Mouse (Mus musculus): ENCODE data around the gene AF067063. TPM values are rescaled to one million over a fixed set of nuclear protein-coding genes. Genes with fewer than 3 reads are reported as not detected.

AF067063 gene
- polyA plus RNA-seq, 1 experiment from 2014 or later, result not detected

- ATAC-seq, result no peak
- Histone ChIP-seq H3K4me1 (ENCODE audit: control insufficient read depth, insufficient read depth, low read length) (no peaks in the 10 kb centered on the region), H3K36me3 (ENCODE audit: control insufficient read depth, insufficient read depth, low read length) (no peaks in the 10 kb centered on the region), H3K27me3 (ENCODE audit: control insufficient read depth, insufficient read depth, low read depth, low read length) (no peaks in the 10 kb centered on the region), H3K4me2 (ENCODE audit: low read length) (no peak overlapping the region), H3K9me3 (replicated peaks; ENCODE audit: control insufficient read depth, low read length, poor library complexity, severe bottlenecking) (no peaks in the 10 kb centered on the region), H3K9ac (ENCODE audit: low read depth, low read length) (no peak overlapping the region), H3K27ac (ENCODE audit: low read length) (no peak overlapping the region), H3K4me3 (ENCODE audit: low read depth, low read length) (no peak overlapping the region)
- 58% methylated on average over 8 of the region's 8 CpGs for WGBS
Measured at GRCm38 (mm10) chr13:119816798-119817197, 13.2 kb downstream of the AF067063 start.

- 88% methylated on average over 9 of the region's 9 CpGs for WGBS
- no peak for ATAC-seq
- H3K27ac ChIP-seq (ENCODE audit: low read length), result no peak overlapping the region
Measured at GRCm38 (mm10) chr13:119810031-119810430, 20.0 kb downstream of the AF067063 start.

GRCm38 (mm10) chr13:119808937-119809336, 21.1 kb downstream of the AF067063 start:
- WGBS, result 80% methylated on average over 2 of the region's 2 CpGs
- Histone ChIP-seq H3K27ac (ENCODE audit: low read length) (no peak overlapping the region), H3K4me1 (ENCODE audit: control insufficient read depth, insufficient read depth, low read length) (no peaks in the 10 kb centered on the region), H3K4me3 (ENCODE audit: low read depth, low read length) (no peak overlapping the region), H3K4me2 (ENCODE audit: low read length) (no peak overlapping the region), H3K9ac (ENCODE audit: low read depth, low read length) (no peak overlapping the region), H3K27me3 (ENCODE audit: control insufficient read depth, insufficient read depth, low read depth, low read length) (no peaks in the 10 kb centered on the region), H3K36me3 (ENCODE audit: control insufficient read depth, insufficient read depth, low read length) (no peaks in the 10 kb centered on the region), H3K9me3 (replicated peaks; ENCODE audit: control insufficient read depth, low read length, poor library complexity, severe bottlenecking) (no peaks in the 10 kb centered on the region)
- ATAC-seq, result no peak

More at GRCm38 (mm10) chr13:119810031-119810430, 20.0 kb downstream of the AF067063 start:
- Histone ChIP-seq H3K36me3 (ENCODE audit: control insufficient read depth, insufficient read depth, low read length) (no peaks in the 10 kb centered on the region), H3K27me3 (ENCODE audit: control insufficient read depth, insufficient read depth, low read depth, low read length) (no peaks in the 10 kb centered on the region), H3K9ac (ENCODE audit: low read depth, low read length) (no peak overlapping the region), H3K4me2 (ENCODE audit: low read length) (no peak overlapping the region), H3K9me3 (replicated peaks; ENCODE audit: control insufficient read depth, low read length, poor library complexity, severe bottlenecking) (no peaks in the 10 kb centered on the region), H3K4me3 (ENCODE audit: low read depth, low read length) (no peak overlapping the region), H3K4me1 (ENCODE audit: control insufficient read depth, insufficient read depth, low read length) (no peaks in the 10 kb centered on the region)

- no peak for ATAC-seq
- Histone ChIP-seq H3K27me3 (ENCODE audit: control insufficient read depth, insufficient read depth, low read depth, low read length) (no peaks in the 10 kb centered on the region), H3K36me3 (ENCODE audit: control insufficient read depth, insufficient read depth, low read length) (no peaks in the 10 kb centered on the region), H3K4me3 (ENCODE audit: low read depth, low read length) (no peak overlapping the region), H3K9ac (ENCODE audit: low read depth, low read length) (no peak overlapping the region), H3K9me3 (replicated peaks; ENCODE audit: control insufficient read depth, low read length, poor library complexity, severe bottlenecking) (no peaks in the 10 kb centered on the region), H3K27ac (ENCODE audit: low read length) (no peak overlapping the region), H3K4me2 (ENCODE audit: low read length) (no peak overlapping the region), H3K4me1 (ENCODE audit: control insufficient read depth, insufficient read depth, low read length) (no peaks in the 10 kb centered on the region)
- 69% methylated on average over 4 of the region's 4 CpGs for WGBS
Measured at GRCm38 (mm10) chr13:119797656-119798055, 32.4 kb downstream of the AF067063 start.

GRCm38 (mm10) chr13:119792791-119793404, 37.1 kb downstream of the AF067063 start:
- Histone ChIP-seq H3K4me3 (ENCODE audit: low read depth, low read length) (no peak overlapping the region), H3K27ac (ENCODE audit: low read length) (no peak overlapping the region), H3K4me1 (ENCODE audit: control insufficient read depth, insufficient read depth, low read length) (peaks cover 10% of the 10 kb centered on the region), H3K9ac (ENCODE audit: low read depth, low read length) (no peak overlapping the region), H3K27me3 (ENCODE audit: control insufficient read depth, insufficient read depth, low read depth, low read length) (no peaks in the 10 kb centered on the region), H3K36me3 (ENCODE audit: control insufficient read depth, insufficient read depth, low read length) (no peaks in the 10 kb centered on the region; the same call in 1 of the 2 replicates), H3K4me2 (ENCODE audit: low read length) (no peak overlapping the region), H3K9me3 (replicated peaks; ENCODE audit: control insufficient read depth, low read length, poor library complexity, severe bottlenecking) (no peaks in the 10 kb centered on the region)
- 90% methylated on average over 5 of the region's 5 CpGs for WGBS
- no peak for ATAC-seq

- no peak for ATAC-seq
- no peaks in the 10 kb centered on the region for H3K27me3 ChIP-seq (ENCODE audit: control insufficient read depth, insufficient read depth, low read depth, low read length)
Measured at GRCm38 (mm10) chr13:119791580-119792135, 38.4 kb downstream of the AF067063 start.

GRCm38 (mm10) chr13:119790761-119791579, 39.0 kb downstream of the AF067063 start, which contains the start of gene Zfp131:
Gene Zfp131, minus strand, starts transcription at chr13:119790889.
- peak within 1 kb of the TSS; percentile 91 for H3K9ac ChIP-seq (ENCODE audit: low read depth, low read length)
- H3K4me2 ChIP-seq (ENCODE audit: low read length), result peak within 1 kb of the TSS; percentile 57
- no peaks in the 10 kb centered on the region for H3K9me3 ChIP-seq (replicated peaks; ENCODE audit: control insufficient read depth, low read length, poor library complexity, severe bottlenecking)
- under 1% methylated on average over 71 of the region's 86 CpGs for WGBS
- no peaks in the 10 kb centered on the region for H3K27me3 ChIP-seq (ENCODE audit: control insufficient read depth, insufficient read depth, low read depth, low read length)
- peak within 1 kb of the TSS; percentile 97 for H3K27ac ChIP-seq (ENCODE audit: low read length)
- peaks cover 10% of the 10 kb centered on the region for H3K4me1 ChIP-seq (ENCODE audit: control insufficient read depth, insufficient read depth, low read length)
- H3K36me3 ChIP-seq (ENCODE audit: control insufficient read depth, insufficient read depth, low read length), result peaks cover 5% of the 10 kb centered on the region; the same call in 1 of the 2 replicates
- H3K4me3 ChIP-seq (ENCODE audit: low read depth, low read length), result peak within 1 kb of the TSS; percentile 89
- peak; percentile 97 for ATAC-seq

More at GRCm38 (mm10) chr13:119791580-119792135, 38.4 kb downstream of the AF067063 start:
- H3K4me2 ChIP-seq (ENCODE audit: low read length), result peak overlapping the region; percentile 57
- H3K9ac ChIP-seq (ENCODE audit: low read depth, low read length), result peak overlapping the region; percentile 91
- H3K4me1 ChIP-seq (ENCODE audit: control insufficient read depth, insufficient read depth, low read length), result peaks cover 10% of the 10 kb centered on the region
- no peaks in the 10 kb centered on the region for H3K9me3 ChIP-seq (replicated peaks; ENCODE audit: control insufficient read depth, low read length, poor library complexity, severe bottlenecking)
- H3K36me3 ChIP-seq (ENCODE audit: control insufficient read depth, insufficient read depth, low read length), result peaks cover 3% of the 10 kb centered on the region; the same call in 1 of the 2 replicates
- peak overlapping the region; percentile 89 for H3K4me3 ChIP-seq (ENCODE audit: low read depth, low read length)
- H3K27ac ChIP-seq (ENCODE audit: low read length), result peak overlapping the region; percentile 97
- 4% methylated on average over 18 of the region's 18 CpGs for WGBS

GRCm38 (mm10) chr13:119789851-119790717, 39.9 kb downstream of the AF067063 start:
- ATAC-seq, result peak; percentile 76
- under 1% methylated on average over 57 of the region's 66 CpGs for WGBS
- H3K9ac ChIP-seq (ENCODE audit: low read depth, low read length), result peak overlapping the region; percentile 91

More at GRCm38 (mm10) chr13:119789851-119790717, 39.9 kb downstream of the AF067063 start:
- no peaks in the 10 kb centered on the region for H3K27me3 ChIP-seq (ENCODE audit: control insufficient read depth, insufficient read depth, low read depth, low read length)
- peak overlapping the region; percentile 89 for H3K4me3 ChIP-seq (ENCODE audit: low read depth, low read length)
- H3K27ac ChIP-seq (ENCODE audit: low read length), result peak overlapping the region; percentile 97
- peaks cover 10% of the 10 kb centered on the region for H3K4me1 ChIP-seq (ENCODE audit: control insufficient read depth, insufficient read depth, low read length)
- no peaks in the 10 kb centered on the region for H3K9me3 ChIP-seq (replicated peaks; ENCODE audit: control insufficient read depth, low read length, poor library complexity, severe bottlenecking)
- peak overlapping the region; percentile 53 for H3K4me2 ChIP-seq (ENCODE audit: low read length)
- peaks cover 5% of the 10 kb centered on the region; the same call in 1 of the 2 replicates for H3K36me3 ChIP-seq (ENCODE audit: control insufficient read depth, insufficient read depth, low read length)
